In genomic region chr7:25178787-25179605, GRCm38 (mm10) we compare ENCODE assay signal across 8 mouse cellular contexts. TPM values are rescaled to one million over a fixed set of nuclear protein-coding genes. Genes with fewer than 3 reads are reported as not detected.
DNase-seq lines count a peak whose midpoint lies in the region; ATAC-seq and TF ChIP-seq lines count a peak whose summit lies in the region.

No protein-coding gene starts in this region.

- H3K9ac ChIP-seq in hindbrain, embryonic 12.5 days = peak overlapping the region; percentile 94
- H3K9ac ChIP-seq in liver, embryonic 15.5 days = no peak overlapping the region

- 3% methylated on average over 56 of the region's 56 CpGs for WGBS in thymus, adult 2 months
- WGBS in hindbrain, embryonic 12.5 days = 1% methylated on average over 50 of the region's 56 CpGs
- 2% methylated on average over 56 of the region's 56 CpGs for WGBS in liver, embryonic 15.5 days (ENCODE audit: insufficient replicate concordance)

- peak; percentile 20 for DNase-seq in adrenal gland, postnatal 10 days
- DNase-seq in adrenal gland, adult 2 months = no peak
- DNase-seq in thymus, adult 2 months = peak; percentile 19
- no peak for DNase-seq in thymus, postnatal 10 days (ENCODE audit: low spot score in 2 of 2)
- peak; percentile 52 for DNase-seq in right cerebral cortex, postnatal 4 days
- DNase-seq in urinary bladder, adult 2 months (ENCODE audit: low spot score) = no peak

- H3K27me3 ChIP-seq in thymus, adult 2 months (ENCODE audit: control insufficient read depth, insufficient read depth, low read length) = peaks cover 12% of the 10 kb centered on the region
- H3K27me3 ChIP-seq in hindbrain, embryonic 12.5 days = peaks cover 59% of the 10 kb centered on the region
- H3K27me3 ChIP-seq in liver, embryonic 15.5 days = peaks cover 99% of the 10 kb centered on the region

- H3K36me3 ChIP-seq in thymus, adult 2 months (ENCODE audit: control insufficient read depth, insufficient read depth, low read length) = no peaks in the 10 kb centered on the region
- H3K36me3 ChIP-seq in hindbrain, embryonic 12.5 days = no peaks in the 10 kb centered on the region
- no peaks in the 10 kb centered on the region for H3K36me3 ChIP-seq in liver, embryonic 15.5 days (replicated peaks)

- peak overlapping the region; percentile 70 for H3K4me2 ChIP-seq in hindbrain, embryonic 12.5 days (replicated peaks)
- peak overlapping the region; percentile 56 for H3K4me2 ChIP-seq in liver, embryonic 15.5 days

- no peak for TF ChIP-seq CTCF in thymus, adult 2 months (IDR thresholded peaks at IDR 0.05; ENCODE audit: borderline replicate concordance, control insufficient read depth, extremely low read depth, insufficient read depth, low read length, poor library complexity)

- ATAC-seq in hindbrain, embryonic 12.5 days (ENCODE audit: low FRiP score) = peak; percentile 82
- ATAC-seq in liver, embryonic 15.5 days (ENCODE audit: insufficient read depth) = no peak

- peaks cover 27% of the 10 kb centered on the region for H3K4me1 ChIP-seq in thymus, adult 2 months (replicated peaks; ENCODE audit: control insufficient read depth, insufficient read depth, low read length)
- peaks cover 56% of the 10 kb centered on the region for H3K4me1 ChIP-seq in hindbrain, embryonic 12.5 days
- peaks cover 29% of the 10 kb centered on the region for H3K4me1 ChIP-seq in liver, embryonic 15.5 days (replicated peaks)

- no peaks in the 10 kb centered on the region for H3K9me3 ChIP-seq in hindbrain, embryonic 12.5 days (replicated peaks)
- H3K9me3 ChIP-seq in liver, embryonic 15.5 days (replicated peaks) = no peaks in the 10 kb centered on the region

- H3K4me3 ChIP-seq in thymus, adult 2 months (ENCODE audit: control insufficient read depth, insufficient read depth, low read length) = 0 out of 2 replicates have a peak overlapping the region, but pooled peaks have one; percentile 6
- peak overlapping the region; percentile 64 for H3K4me3 ChIP-seq in hindbrain, embryonic 12.5 days
- peak overlapping the region; percentile 39 for H3K4me3 ChIP-seq in liver, embryonic 15.5 days (replicated peaks)

- H3K27ac ChIP-seq in thymus, adult 2 months (ENCODE audit: control insufficient read depth, insufficient read depth, low read length) = no peak overlapping the region
- peak overlapping the region; percentile 98 for H3K27ac ChIP-seq in hindbrain, embryonic 12.5 days
- H3K27ac ChIP-seq in liver, embryonic 15.5 days (replicated peaks) = no peak overlapping the region

- TF ChIP-seq POLR2A in thymus, adult 2 months (IDR thresholded peaks at IDR 0.05; ENCODE audit: control insufficient read depth, extremely low read depth, insufficient read depth, low read length, poor library complexity) = no peak

RNA-seq across cellular contexts. Expression of gene Pou2f2, which starts 0.5 kb away (rescaled TPM):
- total RNA-seq in adrenal gland, postnatal 10 days (2021) = 1 to 10 TPM; 2.3 to 3.6 TPM
- total RNA-seq in adrenal gland, adult 2 months (2021) = under 1 TPM; 0.46 to 0.90 TPM
- 2.7 and 3.2 TPM in 2 replicates for polyA plus RNA-seq in adrenal gland, adult 2 months (2012; rRNA removed)
- 5.6 and 5.7 TPM in 2 replicates for polyA plus RNA-seq in thymus, adult 2 months (2012; rRNA removed)
- polyA plus RNA-seq in hindbrain, embryonic 12.5 days (2016; fragmentation: Nextera tagmentation; extraction: Ambion mirVana) = 38.6 and 40.3 TPM in 2 replicates
- polyA plus RNA-seq in liver, embryonic 15.5 days (2015; fragmentation: Nextera tagmentation; extraction: Ambion mirVana) = 1.6 and 2.1 TPM in 2 replicates
- 0.65 and 1.0 TPM in 2 replicates for polyA plus RNA-seq in urinary bladder, adult 2 months (2012; rRNA removed)

RNA-seq across cellular contexts. Expression of gene Dedd2, which starts 41.4 kb away (rescaled TPM):
- total RNA-seq in adrenal gland, postnatal 10 days (2021) = 10 to 100 TPM; 14.8 to 16.9 TPM
- 10 to 100 TPM; 15.6 to 17.9 TPM for total RNA-seq in adrenal gland, adult 2 months (2021)
- 36.3 and 39.5 TPM in 2 replicates for polyA plus RNA-seq in adrenal gland, adult 2 months (2012; rRNA removed)
- polyA plus RNA-seq in thymus, adult 2 months (2012; rRNA removed) = 93.6 and 102 TPM in 2 replicates
- 11.9 and 13.9 TPM in 2 replicates for polyA plus RNA-seq in hindbrain, embryonic 12.5 days (2016; fragmentation: Nextera tagmentation; extraction: Ambion mirVana)
- 35.4 and 39.1 TPM in 2 replicates for polyA plus RNA-seq in liver, embryonic 15.5 days (2015; fragmentation: Nextera tagmentation; extraction: Ambion mirVana)
- 13.8 and 14.2 TPM in 2 replicates for polyA plus RNA-seq in urinary bladder, adult 2 months (2012; rRNA removed)

RNA-seq across cellular contexts. Expression of gene Zfp526, which starts 42.2 kb away (rescaled TPM):
- 10 to 100 TPM in 1 of 2 experiments, 1 to 10 TPM in 1; 9.2 to 11.8 TPM for total RNA-seq in adrenal gland, postnatal 10 days (2021)
- total RNA-seq in adrenal gland, adult 2 months (2021) = 10 to 100 TPM in 1 of 2 experiments, 1 to 10 TPM in 1; 9.9 to 10.4 TPM
- 16.3 and 19.9 TPM in 2 replicates for polyA plus RNA-seq in adrenal gland, adult 2 months (2012; rRNA removed)
- 38.2 and 46.5 TPM in 2 replicates for polyA plus RNA-seq in thymus, adult 2 months (2012; rRNA removed)
- 2.3 and 2.9 TPM in 2 replicates for polyA plus RNA-seq in hindbrain, embryonic 12.5 days (2016; fragmentation: Nextera tagmentation; extraction: Ambion mirVana)
- 1.8 and 2.1 TPM in 2 replicates for polyA plus RNA-seq in liver, embryonic 15.5 days (2015; fragmentation: Nextera tagmentation; extraction: Ambion mirVana)
- 6.9 and 9.3 TPM in 2 replicates for polyA plus RNA-seq in urinary bladder, adult 2 months (2012; rRNA removed)

RNA-seq across cellular contexts. Expression of gene Gsk3a, which starts 58.7 kb away (rescaled TPM):
- total RNA-seq in adrenal gland, postnatal 10 days (2021) = 10 to 100 TPM; 92.5 to 96.7 TPM
- total RNA-seq in adrenal gland, adult 2 months (2021) = 100 to 1,000 TPM in 1 of 2 experiments, 10 to 100 TPM in 1; 98.9 to 107 TPM
- polyA plus RNA-seq in adrenal gland, adult 2 months (2012; rRNA removed) = 121 and 150 TPM in 2 replicates
- 332 and 343 TPM in 2 replicates for polyA plus RNA-seq in thymus, adult 2 months (2012; rRNA removed)
- 17.2 and 19.6 TPM in 2 replicates for polyA plus RNA-seq in hindbrain, embryonic 12.5 days (2016; fragmentation: Nextera tagmentation; extraction: Ambion mirVana)
- 6.4 and 7.4 TPM in 2 replicates for polyA plus RNA-seq in liver, embryonic 15.5 days (2015; fragmentation: Nextera tagmentation; extraction: Ambion mirVana)
- polyA plus RNA-seq in urinary bladder, adult 2 months (2012; rRNA removed) = 79.0 and 83.3 TPM in 2 replicates

Comparison
In these comparisons a context has a peak if more than half of its experiments do, and no peak if none do; other contexts are left out.
1. DNase-seq: peak in adrenal gland, postnatal 10 days (single experiment), thymus, adult 2 months (single experiment) and right cerebral cortex, postnatal 4 days (single experiment); none in adrenal gland, adult 2 months (single experiment), thymus, postnatal 10 days (0 of 2) and urinary bladder, adult 2 months (single experiment).
2. H3K4me3 ChIP-seq: peak in every context shown above with its lines; median percentile 64 in hindbrain, embryonic 12.5 days; 39 in liver, embryonic 15.5 days; 6 in thymus, adult 2 months.